Mouse (Mus musculus) heart, adult 2 months (tissue): Measurements from ENCODE around the gene Gm10282.

Experiments
- CTCF ChIP-seq: fragments of 200-600 bp; IDR thresholded peaks from 2 replicates; pipeline ENCODE4 v1.8.1; 2022; ENCODE audit warnings: antibody characterized with exemption, mild to moderate bottlenecking, moderate library complexity
- POLR2A ChIP-seq: fragments of 200-500 bp; IDR thresholded peaks from 2 replicates; pipeline ENCODE4 v1.6.1; 2011; ENCODE audit warnings: mild to moderate bottlenecking, low read depth, low read length, control low read depth; ENCODE audit not compliant: insufficient read depth

DNA sequence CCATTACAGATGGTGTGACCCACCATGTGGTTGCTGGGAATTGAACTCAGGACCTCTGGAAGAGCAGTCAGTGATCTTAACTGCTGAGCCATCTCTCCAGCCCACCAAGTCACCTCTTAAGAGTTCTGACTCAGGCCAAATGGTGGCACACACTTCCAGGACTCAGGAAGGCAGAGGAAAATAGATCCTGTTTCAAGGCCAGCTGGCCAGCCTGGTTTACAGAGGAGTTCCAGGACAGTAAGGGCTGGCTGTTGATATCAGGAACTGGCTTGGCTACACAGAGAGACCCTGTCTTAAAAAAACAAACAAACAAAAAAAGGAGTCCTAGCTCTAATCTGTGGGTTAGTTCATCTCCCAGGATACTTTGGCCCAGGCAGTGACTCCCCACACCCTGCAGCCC is 32.0 kb upstream of the Gm10282 start:
- TF ChIP-seq POLR2A (no peak), CTCF (no peak)
